Mouse (Mus musculus): ENCODE data around the gene Thap12. TPM values are rescaled to one million over a fixed set of nuclear protein-coding genes. Genes with fewer than 3 reads are reported as not detected.
A peak's percentile ranks its signal among the peaks of the same experiment; 100 is the strongest.

Thap12 gene
- 58.2 and 62.2 TPM in 2 replicates for total RNA-seq (2014; fragmentation: Nextera tagmentation)
- 68.5 and 79.1 TPM in 2 replicates for total RNA-seq (2017)
- 28.3 and 35.1 TPM in 2 replicates for polyA plus RNA-seq (2012)

DNA sequence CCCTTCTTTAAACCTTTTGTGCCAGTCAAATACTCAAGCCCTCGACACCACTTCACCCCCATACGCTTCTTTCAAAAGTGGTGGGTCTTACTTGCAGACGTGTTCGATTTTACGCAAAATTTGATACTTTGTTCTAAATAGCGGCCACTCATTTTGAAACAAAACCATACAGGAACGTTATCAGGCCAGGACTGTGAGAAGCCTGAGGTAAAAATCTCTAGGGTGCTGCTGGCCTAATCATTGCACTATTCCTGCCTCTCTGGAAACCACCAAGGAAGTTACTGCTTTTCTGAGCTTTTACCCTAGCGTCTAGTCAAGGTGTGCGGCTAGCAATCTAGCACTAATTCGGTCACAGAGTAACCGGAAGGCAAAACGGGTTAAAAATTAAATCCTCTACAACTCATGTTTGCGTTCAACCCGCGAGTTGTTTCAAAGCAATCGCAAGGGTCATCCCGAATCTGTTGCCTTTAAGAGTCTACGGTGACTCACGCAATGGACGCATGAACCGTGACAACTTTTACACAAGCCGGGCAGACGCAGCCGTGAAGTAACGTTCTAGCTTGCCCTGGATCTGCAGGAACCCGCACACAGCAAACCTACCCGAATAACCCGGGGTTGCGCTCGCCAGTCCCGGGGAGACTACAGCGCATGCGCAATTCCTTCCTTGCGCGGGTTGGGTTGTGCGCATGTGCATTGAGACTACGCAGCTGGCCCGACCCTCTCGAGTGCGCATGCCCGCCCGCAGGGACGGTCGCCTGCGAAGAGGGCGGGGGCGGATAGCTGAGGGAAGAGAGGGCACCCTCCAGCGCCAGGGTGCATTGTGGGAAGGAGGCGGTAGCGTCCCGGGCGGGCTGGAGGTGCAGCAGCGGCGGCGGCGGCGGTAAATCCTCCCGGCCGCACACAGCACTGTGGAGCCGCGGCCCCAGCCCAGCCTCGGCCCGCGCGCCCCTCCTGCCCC lies at the start of gene Thap12:
Gene Thap12 (plus strand): TSS at position 821 of the 958 bp plus-strand sequence.
- no peak for TF ChIP-seq CTCF (IDR thresholded peaks at IDR 0.05; ENCODE audit: low read depth, low read length)
- no peak for TF ChIP-seq GATA1 (IDR thresholded peaks at IDR 0.05; ENCODE audit: borderline replicate concordance, low read length)
- TF ChIP-seq GATA2 (IDR thresholded peaks at IDR 0.05; ENCODE audit: borderline replicate concordance, low read depth, low read length): no peak
- TF ChIP-seq POLR2AphosphoS5 (IDR thresholded peaks at IDR 0.05; ENCODE audit: insufficient replicate concordance, low read depth, low read length): no peak
- TF ChIP-seq TAL1 (conservative IDR thresholded peaks at IDR 0.05; ENCODE audit: low read depth, low read length): no peak
- peak within 1 kb of the TSS; percentile 93 for H3K4me3 ChIP-seq (ENCODE audit: low read depth, low read length)
- H3K36me3 ChIP-seq (replicated peaks): peaks cover 27% of the 10 kb centered on the region
- peak; percentile 86 for ATAC-seq (ENCODE audit: extremely low read depth, insufficient number of reproducible peaks, low FRiP score, poor library complexity, severe bottlenecking)
- peak; percentile 97 for DNase-seq (ENCODE audit: low spot score)
- H3K4me1 ChIP-seq (ENCODE audit: insufficient read depth, low read depth, low read length): peaks cover 25% of the 10 kb centered on the region
- no peaks in the 10 kb centered on the region for H3K27me3 ChIP-seq (ENCODE audit: insufficient read depth, low read length)
- H3K9me3 ChIP-seq (replicated peaks): no peaks in the 10 kb centered on the region

DNA sequence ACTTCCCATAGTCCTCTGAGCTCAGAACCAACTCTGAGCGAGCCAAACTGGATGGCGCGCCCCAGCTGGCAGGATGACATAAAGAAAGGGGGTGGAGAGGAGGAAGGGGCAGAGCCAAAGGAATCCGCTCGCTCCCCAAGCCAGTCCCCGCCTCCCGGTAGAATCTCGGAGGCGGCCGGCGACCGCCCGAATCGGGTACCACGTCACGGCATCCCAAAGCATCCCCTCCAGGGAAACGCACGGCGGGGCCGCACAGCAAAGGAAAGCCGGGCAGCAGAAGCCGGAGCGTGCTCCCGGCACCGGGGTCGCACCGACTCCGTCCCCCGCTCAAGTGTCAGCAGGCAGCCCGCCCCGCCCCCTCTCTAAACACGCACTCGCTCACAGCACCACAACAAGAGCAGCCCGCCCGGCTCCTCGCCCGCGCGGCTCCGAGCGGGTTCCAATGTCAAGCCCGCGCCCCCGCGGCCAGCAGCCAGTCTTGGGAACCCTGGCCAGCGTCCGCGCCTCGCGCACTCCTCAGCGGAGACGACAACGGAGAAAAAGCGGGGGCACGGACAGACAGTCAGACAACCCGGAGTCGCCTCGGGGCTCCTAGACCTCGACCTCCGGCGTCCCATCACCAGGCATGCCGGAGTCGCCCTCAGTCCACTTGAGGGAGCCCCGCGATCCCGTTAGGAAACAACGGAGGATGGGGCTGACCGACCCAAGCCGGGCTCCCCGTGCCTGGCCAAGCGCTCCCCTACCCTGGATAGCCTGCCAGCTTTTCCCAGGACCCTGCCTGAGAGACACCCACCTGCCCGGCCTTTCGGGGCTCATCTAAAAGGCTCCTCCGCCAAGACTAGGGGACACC lies 47.0 kb upstream of the Thap12 start:
- no peak for TF ChIP-seq TAL1 (conservative IDR thresholded peaks at IDR 0.05; ENCODE audit: low read depth, low read length)
- no peaks in the 10 kb centered on the region for H3K9me3 ChIP-seq (replicated peaks)
- H3K36me3 ChIP-seq (replicated peaks): peaks cover 50% of the 10 kb centered on the region
- peak; percentile 69 for DNase-seq (ENCODE audit: low spot score)
- H3K27me3 ChIP-seq (ENCODE audit: insufficient read depth, low read length): no peaks in the 10 kb centered on the region
- peaks cover 21% of the 10 kb centered on the region for H3K4me1 ChIP-seq (ENCODE audit: insufficient read depth, low read depth, low read length)
- ATAC-seq (ENCODE audit: extremely low read depth, insufficient number of reproducible peaks, low FRiP score, poor library complexity, severe bottlenecking): peak; percentile 46
- peak overlapping the region; percentile 97 for H3K4me3 ChIP-seq (ENCODE audit: low read depth, low read length)

DNA sequence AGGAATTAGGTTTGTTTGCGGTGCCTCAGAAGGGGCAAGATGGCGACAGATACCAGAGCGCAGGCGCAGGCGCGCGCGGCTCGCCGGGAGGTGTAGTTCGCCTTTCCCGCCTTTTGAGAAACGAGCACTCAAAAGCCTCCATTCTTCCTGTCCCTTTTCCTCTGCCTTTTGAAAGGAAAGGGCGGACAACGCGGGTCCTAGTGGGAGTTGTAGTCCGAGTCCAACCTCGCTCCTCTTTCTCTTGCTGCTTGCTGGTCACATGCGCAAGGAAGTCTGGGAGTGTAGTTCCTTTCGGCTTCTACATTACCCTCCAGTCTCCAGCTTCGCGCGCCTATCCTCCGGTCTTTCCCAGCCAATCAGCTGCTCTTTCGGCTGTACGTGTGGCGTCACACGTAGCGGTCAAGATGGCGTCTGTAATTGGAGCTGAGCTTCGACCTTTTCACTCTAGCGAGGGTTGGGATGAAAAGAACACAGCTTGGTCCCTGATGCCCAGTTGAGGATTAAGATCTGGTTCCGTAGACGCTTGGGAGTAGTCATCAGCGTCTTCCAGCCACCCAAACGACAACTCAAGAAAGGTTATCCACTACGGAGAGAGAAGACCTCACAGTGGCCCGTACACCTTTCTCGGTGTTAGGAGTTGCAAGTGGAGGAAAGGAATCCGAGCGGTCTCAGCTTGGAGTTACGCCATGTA lies 46.2 kb upstream of the Thap12 start, which contains the start of gene Emsy:
Gene Emsy (minus strand): TSS at position 253 of the 691 bp plus-strand sequence.
- peak within 1 kb of the TSS; percentile 97 for H3K4me3 ChIP-seq (ENCODE audit: low read depth, low read length)
- H3K9me3 ChIP-seq (replicated peaks): no peaks in the 10 kb centered on the region
- peaks cover 21% of the 10 kb centered on the region for H3K4me1 ChIP-seq (ENCODE audit: insufficient read depth, low read depth, low read length)
- ATAC-seq (ENCODE audit: extremely low read depth, insufficient number of reproducible peaks, low FRiP score, poor library complexity, severe bottlenecking) (peak; percentile 93), DNase-seq (ENCODE audit: low spot score) (peak; percentile 93)
- no peaks in the 10 kb centered on the region for H3K27me3 ChIP-seq (ENCODE audit: insufficient read depth, low read length)
- peaks cover 49% of the 10 kb centered on the region for H3K36me3 ChIP-seq (replicated peaks)
- no peak for TF ChIP-seq TAL1 (conservative IDR thresholded peaks at IDR 0.05; ENCODE audit: low read depth, low read length)
- TF ChIP-seq GATA2 (IDR thresholded peaks at IDR 0.05; ENCODE audit: borderline replicate concordance, low read depth, low read length): no peak
- TF ChIP-seq CTCF (IDR thresholded peaks at IDR 0.05; ENCODE audit: low read depth, low read length): no peak
- no peak for TF ChIP-seq POLR2AphosphoS5 (IDR thresholded peaks at IDR 0.05; ENCODE audit: insufficient replicate concordance, low read depth, low read length)
- no peak for TF ChIP-seq GATA1 (IDR thresholded peaks at IDR 0.05; ENCODE audit: borderline replicate concordance, low read length)

DNA sequence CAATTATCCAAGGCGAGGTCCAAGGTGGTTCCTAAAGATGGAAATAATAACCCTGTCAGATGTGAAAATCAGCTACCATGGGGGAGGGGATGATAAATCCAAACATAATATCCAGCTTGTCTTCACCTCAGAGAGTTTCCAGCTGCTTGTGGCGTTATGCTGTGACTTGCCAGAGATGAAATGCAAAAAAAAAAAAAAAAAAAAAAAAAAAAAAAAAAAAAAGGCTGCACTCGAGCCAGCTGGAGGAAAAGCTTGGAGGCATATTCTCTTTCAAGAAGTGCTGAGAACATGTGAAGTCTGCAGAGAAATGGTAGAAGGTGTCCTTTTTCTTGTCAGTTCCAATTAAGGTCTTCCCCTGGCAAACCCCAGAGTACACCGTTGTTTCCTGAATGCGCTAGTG lies 37.7 kb upstream of the Thap12 start:
- no peak for DNase-seq (ENCODE audit: low spot score)
- H3K36me3 ChIP-seq (replicated peaks): peaks cover 11% of the 10 kb centered on the region
- TF ChIP-seq TAL1 (conservative IDR thresholded peaks at IDR 0.05; ENCODE audit: low read depth, low read length) (no peak), CTCF (IDR thresholded peaks at IDR 0.05; ENCODE audit: low read depth, low read length) (no peak)
- no peaks in the 10 kb centered on the region for H3K9me3 ChIP-seq (replicated peaks)
- no peaks in the 10 kb centered on the region; the same call in 1 of the 2 replicates for H3K27me3 ChIP-seq (ENCODE audit: insufficient read depth, low read length)
- no peak for ATAC-seq (ENCODE audit: extremely low read depth, insufficient number of reproducible peaks, low FRiP score, poor library complexity, severe bottlenecking)
- H3K4me3 ChIP-seq (ENCODE audit: low read depth, low read length): no peak overlapping the region
- H3K4me1 ChIP-seq (ENCODE audit: insufficient read depth, low read depth, low read length): no peaks in the 10 kb centered on the region

DNA sequence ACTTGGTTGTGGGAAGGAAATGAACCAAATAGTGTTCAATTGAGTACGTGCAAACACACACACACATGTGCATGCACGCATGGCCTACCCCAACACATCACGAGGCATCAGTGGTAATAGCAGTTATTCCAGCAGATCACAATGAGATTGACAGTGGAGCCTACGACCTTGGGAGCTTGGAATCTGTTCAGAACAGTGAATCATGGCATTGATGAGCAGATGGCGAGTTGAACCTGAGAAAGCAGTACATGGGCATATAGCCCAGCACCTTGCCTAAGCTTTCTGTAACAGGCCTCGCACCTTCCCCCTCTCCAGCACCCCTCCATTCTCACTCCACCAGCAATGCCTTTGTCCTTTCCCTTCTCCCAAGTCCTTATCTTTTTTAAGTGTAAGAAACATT lies 37.2 kb upstream of the Thap12 start:
- peaks cover 1% of the 10 kb centered on the region for H3K4me1 ChIP-seq (ENCODE audit: insufficient read depth, low read depth, low read length)
- TF ChIP-seq GATA1 (IDR thresholded peaks at IDR 0.05; ENCODE audit: borderline replicate concordance, low read length) (no peak), POLR2AphosphoS5 (IDR thresholded peaks at IDR 0.05; ENCODE audit: insufficient replicate concordance, low read depth, low read length) (no peak), TAL1 (conservative IDR thresholded peaks at IDR 0.05; ENCODE audit: low read depth, low read length) (no peak), GATA2 (IDR thresholded peaks at IDR 0.05; ENCODE audit: borderline replicate concordance, low read depth, low read length) (no peak), CTCF (IDR thresholded peaks at IDR 0.05; ENCODE audit: low read depth, low read length) (no peak)
- ATAC-seq (ENCODE audit: extremely low read depth, insufficient number of reproducible peaks, low FRiP score, poor library complexity, severe bottlenecking) (no peak), DNase-seq (ENCODE audit: low spot score) (no peak)
- H3K4me3 ChIP-seq (ENCODE audit: low read depth, low read length): no peak overlapping the region
- H3K27me3 ChIP-seq (ENCODE audit: insufficient read depth, low read length): no peaks in the 10 kb centered on the region; the same call in 1 of the 2 replicates
- H3K36me3 ChIP-seq (replicated peaks): peaks cover 7% of the 10 kb centered on the region
- no peaks in the 10 kb centered on the region for H3K9me3 ChIP-seq (replicated peaks)
